Mouse (Mus musculus) CH12.LX (cell line): Measurements from ENCODE around the gene Ccr10. TPM values are rescaled to one million over a fixed set of nuclear protein-coding genes. Genes with fewer than 3 reads are reported as not detected.

Source experiments
- DNase-seq: peaks from one replicate; pipeline ENCODE4 v3.0.0-alpha.2; 2013; ENCODE audit errors: extremely low read depth
- H3K27ac ChIP-seq: 2 replicates; pipeline ENCODE4 v1.5.1; 2012; ENCODE audit warnings: low read depth, mild to moderate bottlenecking, control low read depth, moderate library complexity; ENCODE audit not compliant: insufficient read depth
- H3K27me3 ChIP-seq: replicated peaks from 2 replicates; pipeline ENCODE3; 2012; ENCODE audit warnings: inconsistent platforms
- H3K36me3 ChIP-seq, 2 experiments: replicated peaks in 1 of 2; 2 replicates each; pipeline versions ENCODE3 to v1.6.1; 2012; ENCODE audit warnings: inconsistent platforms in 1 of 2, low read length in 1 of 2, mild to moderate bottlenecking in 1 of 2, mixed read lengths in 1 of 2, moderate library complexity in 1 of 2; ENCODE audit not compliant: control insufficient read depth in 1 of 2, insufficient read depth in 1 of 2
- H3K4me1 ChIP-seq, 2 experiments: 2 replicates each; pipeline ENCODE4 v1.6.1; 2012; ENCODE audit warnings: inconsistent platforms in 1 of 2, moderate library complexity in 1 of 2; ENCODE audit not compliant: insufficient read depth in 2 of 2, control insufficient read depth in 1 of 2
- H3K4me2 ChIP-seq: 2 replicates; pipeline ENCODE4 v1.6.1; 2012; ENCODE audit warnings: low read depth, mild to moderate bottlenecking, control low read depth; ENCODE audit not compliant: poor library complexity, insufficient read depth, severe bottlenecking
- H3K4me3 ChIP-seq, 3 experiments: fragments of 150-350 bp in 1 of 3; sonication (generic) in 1 of 3; replicated peaks in 1 of 3; 2 replicates each; pipeline versions ENCODE3 to v1.5.1; 2011 to 2012; ENCODE audit warnings: low read depth in 2 of 3, low read length in 2 of 3, mild to moderate bottlenecking in 2 of 3, moderate library complexity in 2 of 3, control low read depth in 1 of 3, improper control_type of control experiment in 1 of 3, inconsistent platforms in 1 of 3, mixed read lengths in 1 of 3; ENCODE audit not compliant: poor library complexity in 1 of 3
- H3K79me2 ChIP-seq: replicated peaks from 2 replicates; pipeline ENCODE4 v1.6.1; 2012; ENCODE audit warnings: mild to moderate bottlenecking, moderate library complexity; ENCODE audit not compliant: control insufficient read depth, poor library complexity, insufficient read depth, severe bottlenecking; ENCODE audit errors: extremely low read depth
- H3K9ac ChIP-seq: 2 replicates; pipeline ENCODE4 v1.6.1; 2012; ENCODE audit warnings: low read depth, mild to moderate bottlenecking, control low read depth, moderate library complexity; ENCODE audit not compliant: insufficient read depth
- H3K9me3 ChIP-seq: replicated peaks from 2 replicates; pipeline ENCODE3; 2012; ENCODE audit warnings: low read length, inconsistent platforms, mixed read lengths
- BHLHE40 ChIP-seq: IDR thresholded peaks from 2 replicates; pipeline ENCODE4 v1.6.1; 2011; ENCODE audit warnings: mild to moderate bottlenecking, low read depth, low read length, improper control_type of control experiment
- CHD1 ChIP-seq: IDR thresholded peaks from 2 replicates; pipeline ENCODE4 v1.6.1; 2012; ENCODE audit warnings: low read depth, low read length, improper control_type of control experiment, inconsistent platforms
- CTCF ChIP-seq, 2 experiments: IDR thresholded peaks in 1 of 2; conservative IDR thresholded peaks in 1 of 2; 2 replicates each; pipeline ENCODE4 v1.5.1; 2011 to 2012; ENCODE audit warnings: low read depth in 2 of 2, low read length in 2 of 2, improper control_type of control experiment in 1 of 2, inconsistent platforms in 1 of 2, mild to moderate bottlenecking in 1 of 2, moderate library complexity in 1 of 2
- E2F4 ChIP-seq: IDR thresholded peaks from 2 replicates; pipeline ENCODE4 v1.6.1; 2011; ENCODE audit warnings: low read depth, low read length, improper control_type of control experiment; ENCODE audit not compliant: insufficient replicate concordance
- ELF1 ChIP-seq: IDR thresholded peaks from 2 replicates; pipeline ENCODE4 v1.6.1; 2014; ENCODE audit warnings: low read depth, mild to moderate bottlenecking, inconsistent platforms, low read length, improper control_type of control experiment
- EP300 ChIP-seq: IDR thresholded peaks from 2 replicates; pipeline ENCODE4 v1.6.1; 2011; ENCODE audit warnings: low read length, improper control_type of control experiment
- ETS1 ChIP-seq: conservative IDR thresholded peaks from 2 replicates; pipeline ENCODE4 v1.6.1; 2012; ENCODE audit warnings: low read depth, mild to moderate bottlenecking, inconsistent platforms, low read length, improper control_type of control experiment, moderate library complexity
- GABPA ChIP-seq: IDR thresholded peaks from 2 replicates; pipeline ENCODE4 v1.6.1; 2012; ENCODE audit warnings: low read depth, low read length, improper control_type of control experiment, inconsistent platforms; ENCODE audit not compliant: insufficient replicate concordance
- HCFC1 ChIP-seq: IDR thresholded peaks from 2 replicates; pipeline ENCODE4 v1.6.1; 2012; ENCODE audit warnings: low read depth, mild to moderate bottlenecking, inconsistent platforms, low read length, improper control_type of control experiment
- IRF4 ChIP-seq: IDR thresholded peaks from 2 replicates; pipeline ENCODE4 v1.6.1; 2014; ENCODE audit warnings: low read depth, mild to moderate bottlenecking, inconsistent platforms, low read length, improper control_type of control experiment
- JUND ChIP-seq: conservative IDR thresholded peaks from 2 replicates; pipeline ENCODE4 v1.6.1; 2011; ENCODE audit warnings: low read depth, low read length, improper control_type of control experiment
- KAT2A ChIP-seq: IDR thresholded peaks from 2 replicates; pipeline ENCODE4 v1.6.1; 2012; ENCODE audit warnings: low read length, improper control_type of control experiment, inconsistent platforms; ENCODE audit not compliant: insufficient replicate concordance
- MAFK ChIP-seq: IDR thresholded peaks from 2 replicates; pipeline ENCODE4 v1.6.1; 2011; ENCODE audit warnings: low read length, improper control_type of control experiment; ENCODE audit not compliant: insufficient replicate concordance
- MAZ ChIP-seq: IDR thresholded peaks from 2 replicates; pipeline ENCODE4 v1.6.1; 2012; ENCODE audit warnings: low read depth, mild to moderate bottlenecking, inconsistent platforms, low read length, improper control_type of control experiment, moderate library complexity
- MEF2A ChIP-seq: IDR thresholded peaks from 2 replicates; pipeline ENCODE4 v1.6.1; 2014; ENCODE audit warnings: low read depth, mild to moderate bottlenecking, inconsistent platforms, low read length, improper control_type of control experiment, borderline replicate concordance
- MXI1 ChIP-seq: IDR thresholded peaks from 2 replicates; pipeline ENCODE4 v1.6.1; 2011; ENCODE audit warnings: mild to moderate bottlenecking, low read depth, low read length, improper control_type of control experiment
- MYC ChIP-seq: IDR thresholded peaks from 2 replicates; pipeline ENCODE4 v1.6.1; 2011; ENCODE audit warnings: low read depth, mild to moderate bottlenecking, improper control_type of control experiment, low read length
- NELFE ChIP-seq: IDR thresholded peaks from 2 replicates; pipeline ENCODE4 v1.6.1; 2011; ENCODE audit warnings: low read depth, low read length, improper control_type of control experiment
- NRF1 ChIP-seq: IDR thresholded peaks from 2 replicates; pipeline ENCODE4 v1.6.1; 2014; ENCODE audit warnings: low read depth, mild to moderate bottlenecking, inconsistent platforms, low read length, improper control_type of control experiment, moderate library complexity
- PAX5 ChIP-seq: IDR thresholded peaks from 2 replicates; pipeline ENCODE4 v1.6.1; 2012; ENCODE audit warnings: low read length, inconsistent platforms, mixed read lengths
- POLR2A ChIP-seq: IDR thresholded peaks from 2 replicates; pipeline ENCODE4 v1.6.1; 2011; ENCODE audit warnings: low read depth, mild to moderate bottlenecking, improper control_type of control experiment, low read length
- RAD21 ChIP-seq: IDR thresholded peaks from 2 replicates; pipeline ENCODE4 v1.6.1; 2011; ENCODE audit warnings: low read depth, mild to moderate bottlenecking, low read length, improper control_type of control experiment, moderate library complexity
- RCOR1 ChIP-seq: conservative IDR thresholded peaks from 2 replicates; pipeline ENCODE4 v1.6.1; 2012; ENCODE audit warnings: low read depth, mild to moderate bottlenecking, inconsistent platforms, low read length, improper control_type of control experiment
- SIN3A ChIP-seq: IDR thresholded peaks from 2 replicates; pipeline ENCODE4 v1.6.1; 2012; ENCODE audit warnings: low read length, improper control_type of control experiment, inconsistent platforms
- SMC3 ChIP-seq: IDR thresholded peaks from 2 replicates; pipeline ENCODE4 v1.6.1; 2011; ENCODE audit warnings: low read depth, low read length, improper control_type of control experiment
- TCF12 ChIP-seq: IDR thresholded peaks from 2 replicates; pipeline ENCODE4 v1.6.1; 2014; ENCODE audit warnings: low read depth, mild to moderate bottlenecking, inconsistent platforms, low read length, improper control_type of control experiment
- USF1 ChIP-seq: IDR thresholded peaks from 2 replicates; pipeline ENCODE4 v1.6.1; 2014; ENCODE audit warnings: low read depth, mild to moderate bottlenecking, inconsistent platforms, low read length, improper control_type of control experiment
- USF2 ChIP-seq: conservative IDR thresholded peaks from 2 replicates; pipeline ENCODE4 v1.6.1; 2011; ENCODE audit warnings: low read depth, low read length, improper control_type of control experiment
- ZC3H11A ChIP-seq: IDR thresholded peaks from 2 replicates; pipeline ENCODE4 v1.6.1; 2012; ENCODE audit warnings: low read depth, mild to moderate bottlenecking, inconsistent platforms, low read length, improper control_type of control experiment
- ZKSCAN1 ChIP-seq: IDR thresholded peaks from 2 replicates; pipeline ENCODE4 v1.6.1; 2012; ENCODE audit warnings: low read depth, inconsistent platforms, low read length, improper control_type of control experiment, borderline replicate concordance
- ZNF384 ChIP-seq: IDR thresholded peaks from 2 replicates; pipeline ENCODE4 v1.6.1; 2012; ENCODE audit warnings: low read depth, low read length, improper control_type of control experiment, inconsistent platforms
- dilution Hi-C: fragments of 300-500 bp; cut with MboI; formaldehyde crosslinking; loops from 2 replicates; pipeline ENCODE4 v1.14.3; 2020; ENCODE audit warnings: low sequenced_read_pairs; ENCODE audit not compliant: extremely low pct_unique_long_range_greater_than_20kb, extremely low pct_ligation_motif_present
- in situ Hi-C: fragments of 300-500 bp; cut with MboI; formaldehyde crosslinking; loops from 3 replicates; pipeline ENCODE4 v1.14.3; 2019; ENCODE audit warnings: low sequenced_read_pairs, low pct_ligation_motif_present, low pct_unique_long_range_greater_than_20kb, mixed read lengths
- polyA plus RNA-seq: library from polyadenylated mRNA; unstranded; fragments of >175 nt; gene quantifications from 2 replicates; pipeline ENCODE4 v1.2.1, GENCODE M21; 2012; ENCODE audit warnings: low read depth; ENCODE audit not compliant: insufficient read length
- total RNA-seq, 2 experiments: library from RNA; depleted of rRNA; stranded (reverse); fragments of 300-350 nt in 1 of 2; fragments of >200 nt in 1 of 2; gene quantifications; 2 replicates each; pipeline ENCODE4 v1.2.3; 2012 to 2014

The Ccr10 gene
- total and polyA plus RNA-seq, 3 experiments, result 12.3 to 29.6 (median 17.2) TPM

GRCm38 (mm10) chr11:101216936-101217335 is 41.7 kb upstream of the Ccr10 start:
- Histone ChIP-seq H3K36me3 (peaks cover 29 to 65% of the 10 kb centered on the region in 2 experiments), H3K4me3 (no peak overlapping the region), H3K79me2 (peaks cover 5% of the 10 kb centered on the region), H3K9me3 (no peaks in the 10 kb centered on the region), H3K27ac (no peak overlapping the region), H3K27me3 (no peaks in the 10 kb centered on the region), H3K4me1 (peaks cover 2 to 21% of the 10 kb centered on the region in 2 experiments; a peak in 3 of 4 replicates), H3K4me2 (no peak overlapping the region), H3K9ac (no peak overlapping the region)
- dilution Hi-C loops, result no loop called here
- DNase-seq, result no peak
- TF ChIP-seq EP300 (no peak), ZC3H11A (no peak), NRF1 (no peak), ETS1 (no peak), ZKSCAN1 (no peak), USF1 (no peak), KAT2A (no peak), MYC (no peak), BHLHE40 (no peak), PAX5 (no peak), RAD21 (no peak)
- in situ Hi-C loops, result loop anchor here (5.0 to 10.0 kb wide), 2 partner anchors 35 to 78 kb away; partner anchors contain the start of gene Vps25

- Histone ChIP-seq H3K9me3 (no peaks in the 10 kb centered on the region), H3K79me2 (no peaks in the 10 kb centered on the region), H3K9ac (no peak overlapping the region), H3K27me3 (no peaks in the 10 kb centered on the region), H3K4me1 (peaks cover 0 to 4% of the 10 kb centered on the region in 2 experiments; a peak in 2 of 4 replicates), H3K4me2 (no peak overlapping the region), H3K4me3 (no peak overlapping the region), H3K27ac (no peak overlapping the region), H3K36me3 (peaks cover 53 to 80% of the 10 kb centered on the region in 2 experiments)
- peak; percentile 87 for DNase-seq
- TF ChIP-seq BHLHE40 (no peak), RAD21 (peak; percentile 98), MAFK (no peak), MAZ (no peak), TCF12 (no peak), SMC3 (peak; percentile 92), JUND (peak; percentile 29; the same call in 1 of the 2 replicates), CTCF (conservative IDR thresholded peaks at IDR 0.05 in 1 of 2, IDR thresholded peaks at IDR 0.05 in 1 of 2; ENCODE audit: low read depth in 2 of 2, low read length in 2 of 2) (peak; percentile 76 to 96), MEF2A (no peak), NELFE (no peak), ZKSCAN1 (no peak), ETS1 (no peak), USF1 (no peak), MYC (0 out of 2 replicates have a peak, but pooled peaks have one; percentile 55), HCFC1 (no peak), E2F4 (no peak), ZC3H11A (peak; percentile 44), GABPA (no peak), KAT2A (no peak), NRF1 (no peak), IRF4 (no peak), POLR2A (no peak), ZNF384 (no peak), USF2 (no peak), SIN3A (no peak), RCOR1 (no peak), ELF1 (no peak), MXI1 (no peak), CHD1 (no peak)
- dilution Hi-C loops (no loop called here), in situ Hi-C loops (loop anchor here (10.0 kb wide), 1 partner anchor 83 kb away; no protein-coding TSS in a partner anchor)
Observed at GRCm38 (mm10) chr11:101211970-101212369, 36.7 kb upstream of the Ccr10 start.
